Mouse (Mus musculus) embryonic fibroblast, embryonic 13.5 days (primary cell): Measurements from ENCODE around the gene Hist2h3c1.

Source experiments
- CTCF ChIP-seq: IDR thresholded peaks from 2 replicates; pipeline ENCODE4 v1.5.1; 2011; ENCODE audit warnings: mild to moderate bottlenecking, control low read depth, low read length, moderate library complexity, borderline replicate concordance; ENCODE audit not compliant: insufficient read depth
- POLR2A ChIP-seq: IDR thresholded peaks from 2 replicates; pipeline ENCODE4 v1.6.1; 2011; ENCODE audit warnings: low read depth, mild to moderate bottlenecking, control low read depth, low read length, moderate library complexity

GRCm38 (mm10) chr3:96269511-96270474 lies 23.3 kb downstream of the Hist2h3c1 start, which contains the start of gene Hist2h2bb:
- no peak for TF ChIP-seq CTCF
- TF ChIP-seq POLR2A, result peak; percentile 97
